Mouse (Mus musculus) cerebellum, postnatal 4 days (tissue): ENCODE measurements around the gene Casp4.

Source experiments
- DNase-seq, 2 experiments: peaks; one replicate each; pipeline ENCODE4 v3.0.0; 2022; ENCODE audit warnings: low spot score in 2 of 2, mixed read lengths in 1 of 2

The Casp4 gene

GRCm38 (mm10) chr9:5308561-5308960, at the start of gene Casp4:
Gene Casp4, plus strand, starts transcription at chr9:5308828.
- DNase-seq: no peak

- no peak for DNase-seq
These were observed 44.6 kb upstream of the Casp4 start for GRCm38 (mm10) chr9:5263951-5264475.

DNA sequence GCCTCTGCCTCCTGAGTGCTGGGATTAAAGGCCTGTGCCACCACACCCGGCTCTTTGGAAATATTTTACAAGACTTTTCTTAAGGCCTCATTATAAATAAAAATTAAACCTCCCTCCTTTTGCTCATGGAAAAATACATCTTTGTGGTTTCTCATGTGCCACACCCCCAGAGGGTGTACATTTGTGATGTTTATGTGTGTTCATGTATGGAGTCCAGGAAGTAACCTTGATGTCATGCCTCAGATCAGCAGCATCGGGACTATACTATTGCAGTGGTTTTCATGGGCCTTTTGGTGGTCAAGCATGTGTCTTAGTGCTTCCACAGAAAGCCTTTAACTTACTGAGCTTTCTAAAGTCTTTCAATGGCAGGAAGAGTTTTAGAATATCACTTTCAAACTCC, 38.4 kb upstream of the Casp4 start:
- no peak for DNase-seq

DNA sequence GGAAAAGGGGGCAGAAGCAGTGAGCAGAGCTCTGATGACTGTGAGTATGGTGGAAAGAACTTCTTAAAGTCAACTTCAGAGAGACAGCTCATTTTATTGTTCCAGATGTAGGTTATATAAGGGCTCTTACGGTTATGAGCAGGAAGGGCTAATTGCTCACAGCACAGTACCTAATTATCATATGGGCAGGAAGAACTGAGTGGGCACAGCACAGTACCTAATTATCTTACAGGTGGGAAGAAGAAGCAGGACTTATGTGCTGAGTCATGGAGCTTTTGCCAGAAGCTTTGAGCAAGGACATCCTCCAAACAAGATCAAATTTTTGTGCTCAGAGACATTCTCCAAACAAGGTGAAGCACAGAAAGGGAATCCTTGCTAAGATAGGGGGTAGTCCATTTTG, 37.7 kb upstream of the Casp4 start:
- DNase-seq: no peak

GRCm38 (mm10) chr9:5271334-5271845, 37.2 kb upstream of the Casp4 start:
- no peak for DNase-seq

DNA sequence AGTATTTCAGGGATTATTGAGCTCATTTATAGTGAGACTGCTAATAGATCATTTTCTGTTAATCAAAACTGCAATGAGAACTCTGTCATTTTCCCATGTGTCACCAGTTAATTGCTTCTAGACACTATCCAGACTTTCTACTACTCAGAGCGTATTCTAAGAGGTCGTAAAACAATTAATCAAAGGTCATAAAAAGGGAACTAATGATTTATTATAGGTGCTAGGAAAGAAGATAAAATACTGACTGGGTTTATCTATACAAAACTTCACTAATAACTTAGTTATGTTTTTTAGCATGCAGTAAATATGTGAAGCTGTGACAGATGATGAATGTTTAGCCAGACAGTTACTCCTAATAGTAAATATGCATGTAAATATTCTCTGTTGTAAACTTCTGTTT, 22.6 kb upstream of the Casp4 start:
- DNase-seq: no peak

- no peak for DNase-seq
These were observed 22.0 kb upstream of the Casp4 start for GRCm38 (mm10) chr9:5286597-5286996.

GRCm38 (mm10) chr9:5296354-5297237, 12.0 kb upstream of the Casp4 start:
- no peak for DNase-seq

DNA sequence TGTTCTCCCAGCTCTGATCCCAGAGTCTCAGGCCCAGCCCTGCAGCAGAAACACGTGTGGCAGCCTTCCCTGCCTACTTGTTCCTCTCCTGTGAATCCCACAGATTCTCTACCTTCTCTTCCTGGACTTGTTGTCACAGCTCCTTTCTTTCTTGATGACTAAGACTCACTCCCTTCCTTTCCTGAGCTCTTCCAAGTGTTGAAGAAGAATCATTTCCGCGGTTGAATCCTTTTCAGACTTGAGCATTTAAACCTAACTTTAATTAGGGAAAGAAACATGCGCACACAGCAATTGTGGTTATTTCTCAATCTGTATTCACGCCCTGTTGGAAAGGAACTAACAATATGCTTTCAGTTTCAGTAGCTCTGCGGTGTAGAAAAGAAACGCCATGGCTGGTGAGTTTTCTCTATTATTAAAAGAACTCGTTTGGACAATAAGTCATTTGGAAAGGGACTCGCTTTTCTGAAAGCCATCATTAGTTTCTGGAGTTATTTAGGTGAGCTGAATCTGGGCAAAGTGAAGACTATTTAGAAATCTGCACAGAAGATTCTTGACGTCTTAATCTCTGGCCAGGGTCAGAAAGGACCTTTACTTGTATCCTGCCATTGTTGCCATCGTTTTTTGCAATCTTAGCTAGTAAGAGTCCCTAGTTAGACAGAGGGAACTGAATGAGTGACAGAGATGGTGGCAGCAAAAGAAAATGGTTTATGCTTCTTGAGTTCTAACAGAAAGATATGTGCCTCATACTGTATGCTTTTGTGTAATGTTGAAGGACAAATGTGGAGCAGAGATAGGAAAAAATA, 10.1 kb upstream of the Casp4 start, which contains the start of gene Casp1:
Gene Casp1, plus strand, starts transcription at position 189 of the 803 bp plus-strand sequence.
- no peak for DNase-seq

DNA sequence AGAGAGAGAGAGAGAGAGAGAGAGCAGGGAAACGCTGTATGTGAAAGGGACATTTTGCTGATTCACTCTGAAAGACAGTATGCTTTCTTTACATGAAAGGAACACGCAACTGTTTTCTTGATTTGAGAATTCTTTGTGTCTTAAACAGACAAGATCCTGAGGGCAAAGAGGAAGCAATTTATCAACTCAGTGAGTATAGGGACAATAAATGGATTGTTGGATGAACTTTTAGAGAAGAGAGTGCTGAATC, 9.6 kb upstream of the Casp4 start:
- DNase-seq: no peak

- DNase-seq: no peak
These were observed 1.5 kb downstream of the Casp4 start for GRCm38 (mm10) chr9:5310112-5310511.

- DNase-seq: no peak
These were observed 2.8 kb downstream of the Casp4 start for GRCm38 (mm10) chr9:5311435-5311834.

DNA sequence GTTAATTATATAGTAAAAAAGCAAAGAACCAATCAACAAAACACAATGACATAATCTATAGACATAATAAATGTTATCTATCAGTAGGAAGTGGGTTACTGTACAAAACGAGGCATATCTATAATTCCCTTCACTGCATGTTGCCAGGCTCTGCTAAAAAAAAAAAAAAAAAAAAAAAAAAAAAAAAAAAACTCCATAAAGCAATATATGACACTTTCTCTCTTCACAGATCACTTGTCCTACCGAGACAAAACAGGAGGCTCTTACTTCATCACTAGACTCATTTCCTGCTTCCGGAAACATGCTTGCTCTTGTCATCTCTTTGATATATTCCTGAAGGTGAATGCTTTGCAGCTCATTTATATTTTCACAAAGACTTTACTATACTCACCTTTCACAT, 19.6 kb downstream of the Casp4 start:
- DNase-seq: no peak

DNA sequence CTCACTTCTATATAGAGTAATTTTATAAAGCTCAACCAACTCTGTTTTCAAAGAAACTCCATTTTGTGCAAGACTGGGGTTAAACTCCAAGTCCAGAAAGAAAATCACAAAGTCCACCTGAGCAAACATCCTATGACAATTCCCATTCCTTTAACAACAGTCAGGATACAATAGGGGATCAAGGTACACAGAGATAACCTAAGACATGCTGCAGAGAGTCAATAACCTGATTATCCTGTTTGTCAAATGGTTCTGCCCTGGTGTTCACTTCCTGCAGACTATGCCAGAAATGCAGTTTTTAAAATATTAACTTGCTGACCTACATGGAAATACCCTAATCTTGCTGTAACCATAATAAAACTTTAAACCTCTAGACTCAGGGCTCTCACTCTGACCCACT, 23.8 kb downstream of the Casp4 start:
- no peak for DNase-seq

DNA sequence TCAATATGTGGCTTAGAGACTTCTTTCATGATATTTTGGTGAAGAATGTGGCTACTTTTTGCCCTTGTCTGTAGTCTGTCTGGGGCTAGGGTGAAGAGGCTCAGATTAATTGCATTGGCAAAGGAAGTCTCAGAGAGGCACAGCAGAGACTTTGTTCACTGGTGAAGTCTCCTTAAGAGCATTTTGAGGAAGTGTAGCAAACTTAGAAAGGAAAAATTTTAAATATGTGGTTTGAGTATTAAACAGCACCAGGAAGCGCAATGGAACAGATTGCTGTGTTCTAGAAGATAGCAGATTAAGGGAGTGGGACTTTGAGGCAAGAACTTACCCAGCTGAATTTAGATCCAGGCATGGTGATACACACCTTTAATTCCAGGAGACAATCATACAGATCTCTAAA, 24.8 kb downstream of the Casp4 start:
- no peak for DNase-seq

GRCm38 (mm10) chr9:5343092-5343491, 34.5 kb downstream of the Casp4 start:
- no peak for DNase-seq

GRCm38 (mm10) chr9:5344090-5344489, 35.5 kb downstream of the Casp4 start:
- DNase-seq: no peak

DNA sequence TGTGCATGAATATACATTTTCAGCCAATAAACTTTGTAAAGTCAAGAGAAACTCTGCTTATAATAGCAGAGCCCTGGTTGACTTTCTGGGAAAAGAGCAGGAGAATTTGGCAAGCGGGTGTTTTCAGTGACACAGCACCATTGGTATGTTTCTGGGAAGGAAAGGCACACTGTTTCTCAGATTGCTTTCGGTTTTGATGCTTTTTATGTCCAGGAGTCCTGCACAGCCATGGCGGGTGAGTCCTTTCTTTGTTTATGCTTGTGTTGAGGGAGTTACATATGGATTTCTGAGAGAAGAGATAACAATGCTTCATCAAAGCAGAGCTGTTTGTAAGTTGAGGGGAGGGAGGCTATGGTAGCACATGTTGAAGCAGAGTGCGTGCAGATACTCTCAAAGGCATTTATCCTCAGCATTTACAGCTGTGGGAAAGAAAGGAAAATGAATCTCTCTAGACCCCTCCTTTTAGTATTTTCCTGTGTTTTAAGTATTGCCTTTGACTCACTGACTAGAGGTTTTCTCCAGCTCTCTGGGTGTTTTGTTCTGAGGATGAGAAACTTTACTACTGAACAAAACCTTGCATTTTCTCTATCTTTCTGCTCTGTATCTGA, 36.8 kb downstream of the Casp4 start, which contains the start of gene Casp12:
Gene Casp12, plus strand, starts transcription at position 140 of the 608 bp plus-strand sequence.
- DNase-seq: no peak

DNA sequence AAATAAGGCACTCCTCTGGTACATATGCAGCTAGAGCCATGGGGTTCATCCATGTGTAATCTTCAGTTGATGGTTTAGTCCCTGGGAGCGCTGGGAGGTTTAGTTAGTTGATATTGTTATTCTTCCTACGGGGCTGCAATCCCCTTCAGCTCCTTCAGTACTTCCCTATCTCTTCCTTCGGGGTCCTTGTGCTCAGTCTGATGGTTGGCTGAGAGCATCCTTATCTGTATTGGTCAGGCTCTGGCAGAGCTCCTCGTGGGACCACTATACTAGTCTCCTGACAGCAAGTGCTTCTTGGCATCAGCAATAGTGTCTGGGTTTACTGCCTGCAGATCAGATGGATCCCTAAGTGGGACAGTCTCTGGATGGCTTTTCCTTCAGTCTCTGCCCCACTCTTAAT, 38.8 kb downstream of the Casp4 start:
- DNase-seq: no peak

DNA sequence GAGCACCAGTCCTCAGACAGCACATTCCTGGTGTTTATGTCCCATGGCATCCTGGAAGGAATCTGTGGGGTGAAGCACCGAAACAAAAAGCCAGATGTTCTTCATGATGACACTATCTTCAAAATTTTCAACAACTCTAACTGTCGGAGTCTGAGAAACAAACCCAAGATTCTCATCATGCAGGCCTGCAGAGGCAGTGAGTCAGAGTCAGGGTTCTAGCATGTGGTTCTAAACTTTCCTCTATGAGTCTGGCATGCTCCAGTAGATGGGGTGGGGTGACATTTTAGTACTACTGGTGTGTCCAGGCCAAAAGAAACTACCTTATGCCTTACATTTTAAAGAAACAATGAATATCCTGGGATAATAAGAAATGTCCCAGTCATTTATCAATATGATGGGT, 45.0 kb downstream of the Casp4 start:
- no peak for DNase-seq

DNA sequence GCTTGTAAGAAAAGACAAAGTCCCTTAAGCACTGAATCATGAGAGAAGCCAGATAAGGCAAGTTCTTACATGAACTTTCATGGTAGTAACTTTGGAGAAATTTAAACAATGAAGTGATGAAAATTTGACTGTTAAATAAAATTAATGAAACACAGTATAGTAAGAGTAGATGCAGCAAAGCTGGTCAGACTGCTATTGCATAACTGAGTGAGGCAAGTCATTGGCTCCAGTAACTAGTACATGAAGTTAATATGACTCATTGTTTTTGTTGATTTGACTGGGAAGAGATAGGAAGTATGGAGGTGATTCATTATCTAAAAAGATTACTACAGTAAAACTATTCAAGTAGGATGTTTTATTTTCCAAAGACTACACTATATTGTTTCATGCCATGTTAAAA, 48.2 kb downstream of the Casp4 start:
- DNase-seq: no peak
